Mouse (Mus musculus) activated CD4-positive, CD25-positive, alpha-beta regulatory T cell (primary cell): ENCODE measurements around the gene Apc2. TPM values are rescaled to one million over a fixed set of nuclear protein-coding genes. Genes with fewer than 3 reads are reported as not detected.

ENCODE experiments used
- polyA plus RNA-seq, 2 experiments: library from polyadenylated mRNA; unstranded; fragments of 100-300 nt; shearing (Covaris generic); gene quantifications; one replicate each; pipeline ENCODE4 v1.2.1; 2017

Apc2 gene
- polyA plus RNA-seq, result under 1 TPM; 0.04 to 0.35 TPM

GRCm38 (mm10) chr10:80295618-80296425 lies at the start of gene Apc2:
Gene Apc2, plus strand, starts transcription at chr10:80295977.

GRCm38 (mm10) chr10:80248971-80249640 lies 46.7 kb upstream of the Apc2 start, which contains the start of gene Ndufs7:
Gene Ndufs7, plus strand, starts transcription at chr10:80249121.

DNA sequence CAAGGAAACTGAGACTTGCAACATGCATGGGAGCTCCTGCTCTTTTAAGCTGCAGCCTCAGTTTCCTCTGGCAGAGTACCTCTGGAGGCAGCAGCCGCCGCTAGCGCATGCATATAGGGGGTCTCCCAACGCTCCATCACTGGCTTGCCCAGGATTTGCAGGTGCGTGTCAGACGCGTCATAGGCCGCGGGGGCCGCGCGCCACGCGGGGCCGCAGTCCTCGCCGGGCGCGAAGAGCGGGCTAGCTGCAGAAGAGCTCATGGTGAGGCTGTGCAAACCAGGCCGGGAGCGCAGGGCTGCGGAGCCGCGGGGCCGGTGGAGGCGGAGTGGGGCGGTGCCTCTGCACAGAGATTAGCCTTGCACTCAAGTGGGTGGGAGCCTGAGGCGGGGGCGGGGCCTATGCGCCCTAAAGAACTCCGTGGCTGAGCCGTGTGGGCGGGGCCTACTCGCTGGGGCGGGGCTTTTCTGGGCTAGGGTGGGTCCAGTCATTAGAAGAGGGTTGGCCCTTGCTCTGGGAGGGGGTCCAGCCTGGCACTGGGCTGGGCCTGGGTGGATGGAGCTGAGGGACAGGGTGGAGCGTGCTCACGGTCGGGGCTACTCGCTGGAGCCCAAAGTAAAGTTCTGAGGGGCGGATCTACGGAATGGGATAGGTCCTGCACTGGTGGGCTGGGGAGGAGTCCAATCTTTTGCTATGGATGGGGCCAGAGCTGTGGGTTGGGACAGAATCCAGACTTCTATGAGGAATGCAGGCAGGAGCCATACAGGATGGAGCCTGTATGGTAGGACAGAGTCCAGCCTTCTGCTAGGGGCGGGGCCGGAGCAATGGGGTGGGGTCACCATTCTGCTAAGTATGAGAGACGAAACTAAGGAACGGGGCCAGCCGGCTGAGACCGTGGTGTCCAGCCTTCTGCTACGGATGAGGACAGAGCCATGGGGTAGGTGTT lies 34.9 kb upstream of the Apc2 start, which contains the start of the genes Gamt and Dazap1:
Gamt (minus strand) TSS at position 371 of the 943 bp plus-strand sequence.
Dazap1 (plus strand) TSS at position 845 of the 943 bp plus-strand sequence.

GRCm38 (mm10) chr10:80292251-80293146 lies 3.3 kb upstream of the Apc2 start, which contains the start of gene Rps15:
Gene Rps15, plus strand, starts transcription at chr10:80292453.

DNA sequence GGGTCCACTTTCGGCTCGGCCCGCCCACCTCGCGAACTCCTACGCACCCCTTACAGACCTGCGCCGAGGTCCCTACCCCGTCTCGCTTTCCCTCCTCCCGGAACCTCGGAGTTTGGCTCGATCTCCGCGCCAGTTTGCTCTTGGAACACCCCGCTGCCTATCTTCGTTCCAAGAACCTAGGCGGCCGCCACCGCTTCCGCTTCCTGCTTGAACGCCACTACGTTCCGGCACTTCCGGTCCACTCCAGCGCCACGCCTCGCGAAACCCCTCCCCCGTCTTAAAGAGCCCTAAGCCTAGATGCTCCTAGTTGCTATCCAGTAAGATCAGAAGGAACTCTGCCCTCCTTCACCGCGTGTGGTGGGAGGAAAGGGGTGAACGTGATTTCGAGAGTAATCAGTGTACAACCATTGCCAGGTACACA lies 24.6 kb downstream of the Apc2 start, which contains the start of gene 2310011J03Rik:
2310011J03Rik (minus strand) TSS at position 198 of the 421 bp plus-strand sequence.

DNA sequence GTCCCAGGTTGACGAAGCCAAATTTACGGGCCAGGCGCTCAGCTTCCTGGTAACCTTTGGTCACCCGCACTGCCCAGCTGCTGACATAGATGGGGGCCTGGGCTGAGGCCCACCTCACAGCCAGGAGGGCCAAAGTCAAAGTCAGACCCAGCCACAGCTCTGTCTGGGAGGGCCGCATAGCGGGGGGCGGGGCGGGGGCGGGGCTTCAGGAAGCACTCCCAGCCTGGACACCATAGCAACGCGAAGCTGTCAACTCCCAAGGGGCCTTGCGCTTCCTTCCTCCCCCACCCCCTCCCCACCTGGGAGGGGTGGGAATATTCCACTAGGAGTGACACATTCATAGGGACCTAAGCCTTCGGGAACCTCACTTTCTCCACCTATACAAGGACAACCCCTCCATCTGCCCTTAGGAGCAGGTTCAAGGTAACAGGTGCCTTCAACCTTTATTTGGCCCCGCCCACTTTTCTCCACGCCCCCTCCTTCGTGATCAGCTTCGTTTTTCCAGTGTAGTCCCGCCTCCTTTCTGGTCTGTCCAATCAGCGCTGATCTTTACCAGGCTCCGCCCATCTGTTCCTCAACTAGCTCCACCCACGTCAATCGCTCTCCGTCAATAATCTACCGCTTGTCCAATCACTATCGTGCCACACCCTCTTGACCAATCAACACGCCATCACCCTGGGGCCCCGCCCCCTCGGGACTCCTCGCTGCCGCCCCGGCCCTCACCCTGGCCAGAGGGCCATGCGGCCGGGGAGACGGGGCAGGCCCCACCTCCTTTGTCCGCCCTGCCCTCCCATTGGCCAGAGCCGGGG lies 33.7 kb downstream of the Apc2 start, which contains the start of the genes Pcsk4 and Reep6:
Pcsk4 (minus strand) TSS at position 226 of the 809 bp plus-strand sequence.
Reep6 (plus strand) TSS at position 681 of the 809 bp plus-strand sequence.

GRCm38 (mm10) chr10:80348244-80348781 lies 52.5 kb downstream of the Apc2 start, which contains the start of gene Adamtsl5:
Gene Adamtsl5, minus strand, starts transcription at chr10:80348412.

DNA sequence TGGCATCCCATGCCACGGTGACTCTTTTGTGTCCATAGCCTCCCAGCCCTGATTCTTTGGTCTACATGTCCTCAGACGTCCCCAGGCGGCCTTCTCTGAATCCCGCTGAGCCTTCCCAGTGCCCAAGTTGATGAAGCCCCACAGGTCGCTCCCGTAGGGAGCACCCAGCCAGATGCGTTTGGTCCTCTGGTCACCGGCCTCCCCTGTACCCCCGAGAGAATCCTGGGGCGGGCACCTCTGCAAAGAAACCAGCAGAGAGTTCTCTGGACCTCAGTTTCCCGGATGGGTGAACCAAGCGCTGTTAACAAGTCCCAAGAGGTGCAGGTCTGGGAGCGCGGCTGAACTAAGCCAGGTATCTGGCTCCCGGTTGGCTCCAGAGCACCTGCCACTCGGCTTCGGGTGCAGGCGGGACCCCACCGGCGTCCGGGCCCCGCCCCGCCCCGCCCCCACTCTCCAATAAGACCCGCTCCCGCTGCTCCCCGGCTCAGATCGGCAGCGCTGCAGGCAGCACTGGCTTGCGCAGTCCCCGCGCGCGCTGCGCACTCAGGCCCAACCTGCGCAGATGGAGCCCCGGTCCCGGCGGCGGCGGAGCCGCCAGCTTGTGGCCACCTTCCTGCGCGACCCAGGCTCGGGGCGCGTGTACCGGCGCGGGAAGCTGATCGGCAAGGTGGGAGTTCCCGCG lies 60.4 kb downstream of the Apc2 start, which contains the start of gene Plk5:
Plk5 (plus strand) TSS at position 459 of the 682 bp plus-strand sequence.

Other genes starting within 250 kb of the Apc2 start
- 100 to 1,000 TPM; 438 to 449 TPM for gene Gpx4, start 248.8 kb upstream of the Apc2 start, polyA plus RNA-seq
- gene Sbno2, start 190.4 kb upstream of the Apc2 start, polyA plus RNA-seq, result 10 to 100 TPM; 34.5 to 48.9 TPM
- gene Stk11, start 180.2 kb upstream of the Apc2 start, polyA plus RNA-seq, result 10 to 100 TPM; 32.3 to 56.4 TPM
- 100 to 1,000 TPM; 430 to 441 TPM for gene Atp5d, start 157.3 kb upstream of the Apc2 start, polyA plus RNA-seq
- 1 to 10 TPM; 1.8 to 1.9 TPM for gene Cbarp, start 155.1 kb upstream of the Apc2 start, polyA plus RNA-seq
- 1 to 10 TPM; 3.1 to 8.5 TPM for gene Midn, start 147.7 kb upstream of the Apc2 start, polyA plus RNA-seq
- gene Cirbp, start 130.0 kb upstream of the Apc2 start, polyA plus RNA-seq, result 100 to 1,000 TPM; 134 to 324 TPM
- gene 1600002K03Rik, start 123.0 kb upstream of the Apc2 start, polyA plus RNA-seq, result 10 to 100 TPM; 19.3 to 25.7 TPM
- not detected for gene Efna2, start 116.5 kb upstream of the Apc2 start, polyA plus RNA-seq
- gene Mum1, start 69.5 kb upstream of the Apc2 start, polyA plus RNA-seq, result 10 to 100 TPM; 70.6 to 76.2 TPM
- gene Ndufs7, start 46.9 kb upstream of the Apc2 start, polyA plus RNA-seq, result 100 to 1,000 TPM; 209 to 294 TPM
- 1 to 10 TPM in 1 of 2 experiments, under 1 TPM in 1; 0.42 to 1.2 TPM for gene Gamt, start 35.0 kb upstream of the Apc2 start, polyA plus RNA-seq
- gene Dazap1, start 34.5 kb upstream of the Apc2 start, polyA plus RNA-seq, result 10 to 100 TPM; 76.9 to 90.0 TPM
- 1,000 to 10,000 TPM in 1 of 2 experiments, 100 to 1,000 TPM in 1; 654 to 1,041 TPM for gene Rps15, start 3.5 kb upstream of the Apc2 start, polyA plus RNA-seq
- 10 to 100 TPM; 78.4 to 84.3 TPM for gene 2310011J03Rik, start 24.6 kb downstream of the Apc2 start, polyA plus RNA-seq
- 10 to 100 TPM; 11.4 to 20.0 TPM for gene Pcsk4, start 33.5 kb downstream of the Apc2 start, polyA plus RNA-seq
- under 1 TPM; 0.31 to 0.75 TPM for gene Reep6, start 34.0 kb downstream of the Apc2 start, polyA plus RNA-seq
- not detected for gene Adamtsl5, start 52.4 kb downstream of the Apc2 start, polyA plus RNA-seq
- gene Plk5, start 60.5 kb downstream of the Apc2 start, polyA plus RNA-seq, result not detected
- 1 to 10 TPM; 3.3 to 4.1 TPM for gene Mex3d, start 91.7 kb downstream of the Apc2 start, polyA plus RNA-seq
- 100 to 1,000 TPM; 134 to 152 TPM for gene Mbd3, start 103.6 kb downstream of the Apc2 start, polyA plus RNA-seq
- 100 to 1,000 TPM; 265 TPM for gene Uqcr11, start 110.9 kb downstream of the Apc2 start, polyA plus RNA-seq
- 100 to 1,000 TPM; 101 to 107 TPM for gene Tcf3, start 137.7 kb downstream of the Apc2 start, polyA plus RNA-seq
- under 1 TPM; 0.06 to 0.12 TPM for gene Onecut3, start 198.9 kb downstream of the Apc2 start, polyA plus RNA-seq
- under 1 TPM in 1 of 2 experiments, not detected in 1; 0.04 TPM for gene Atp8b3, start 243.1 kb downstream of the Apc2 start, polyA plus RNA-seq